Mouse (Mus musculus): Measurements from ENCODE around the gene Gimap1.

The Gimap1 gene

GRCm38 (mm10) chr6:48738961-48739779, at the start of gene Gimap1:
Gene Gimap1 (plus strand): TSS chr6:48739054.
- DNase-seq (ENCODE audit: low spot score in 2 of 2) = no peak

DNA sequence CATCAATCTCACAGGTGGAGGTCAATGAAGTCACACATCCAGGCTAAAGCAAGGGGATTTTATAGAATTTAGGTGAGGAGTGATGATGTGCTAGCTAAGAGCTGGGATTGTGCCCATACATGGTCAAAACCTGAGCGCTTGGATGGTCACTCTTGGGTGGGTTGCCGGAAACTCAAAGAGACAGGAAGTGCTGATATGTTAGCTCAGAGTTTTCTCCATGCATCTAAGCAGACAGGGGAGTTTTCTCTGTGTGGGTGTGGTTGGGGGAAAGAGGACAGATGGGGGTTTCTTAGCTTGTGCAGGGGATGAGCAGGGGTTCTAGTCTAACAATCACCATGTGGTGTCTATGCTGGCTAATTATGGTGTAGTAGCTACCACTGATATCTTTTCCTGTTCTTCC, 49.5 kb upstream of the Gimap1 start:
- no peak for DNase-seq (ENCODE audit: low spot score in 2 of 2)

DNA sequence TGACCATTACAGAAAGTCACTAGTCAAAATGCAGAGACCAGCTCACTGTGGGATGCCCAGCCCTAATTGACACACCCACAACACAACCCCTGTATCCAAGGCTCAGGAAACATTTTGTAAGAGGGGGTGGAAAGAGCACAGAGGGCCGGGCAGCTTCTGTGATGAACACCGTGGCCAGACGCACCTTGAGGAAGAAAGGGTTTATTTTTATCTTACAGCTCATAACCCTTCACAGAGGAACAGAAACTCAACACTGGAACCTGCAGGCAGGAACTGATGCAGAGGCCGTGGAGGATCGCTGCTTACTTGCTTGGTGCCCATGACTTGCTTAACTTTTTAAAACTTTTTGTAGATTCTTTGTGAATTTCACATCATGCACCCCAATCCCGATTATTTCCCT, 45.9 kb upstream of the Gimap1 start:
- no peak for DNase-seq (ENCODE audit: low spot score in 2 of 2)

DNA sequence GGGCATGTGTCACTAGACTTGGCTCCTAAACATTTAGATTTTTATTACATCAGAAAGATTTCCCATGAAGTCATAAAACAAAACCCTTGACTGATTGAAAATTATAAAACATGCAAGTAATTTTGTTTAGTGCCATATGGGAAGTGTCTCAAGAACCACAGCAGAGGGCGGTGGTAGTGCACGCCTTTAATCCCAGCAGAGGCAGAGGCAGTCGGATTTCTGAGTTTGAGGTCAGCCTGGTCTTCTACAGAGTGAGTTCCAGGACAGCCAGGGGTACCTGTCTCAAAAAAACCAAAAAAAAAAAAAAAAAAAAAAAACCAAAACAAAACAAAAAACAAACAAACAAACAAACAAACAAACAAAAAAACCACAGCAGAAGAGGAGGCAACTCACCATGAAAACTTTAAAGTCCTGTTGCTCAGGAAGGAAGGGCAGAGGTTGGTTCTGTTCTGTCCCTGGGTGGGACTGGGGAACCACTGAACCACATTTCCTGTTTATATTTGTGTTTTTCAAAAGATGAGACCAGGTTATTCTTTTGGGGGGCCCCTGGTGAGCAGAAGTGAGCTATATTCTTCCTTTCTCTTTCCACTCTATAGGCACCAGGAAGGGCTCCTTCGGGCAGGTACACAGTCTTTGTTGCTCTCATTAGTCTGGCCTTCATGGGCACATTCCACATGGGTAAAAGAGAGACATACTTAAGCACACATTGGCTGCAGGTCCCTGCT, 41.9 kb upstream of the Gimap1 start:
- DNase-seq (ENCODE audit: low spot score in 2 of 2) = no peak

DNA sequence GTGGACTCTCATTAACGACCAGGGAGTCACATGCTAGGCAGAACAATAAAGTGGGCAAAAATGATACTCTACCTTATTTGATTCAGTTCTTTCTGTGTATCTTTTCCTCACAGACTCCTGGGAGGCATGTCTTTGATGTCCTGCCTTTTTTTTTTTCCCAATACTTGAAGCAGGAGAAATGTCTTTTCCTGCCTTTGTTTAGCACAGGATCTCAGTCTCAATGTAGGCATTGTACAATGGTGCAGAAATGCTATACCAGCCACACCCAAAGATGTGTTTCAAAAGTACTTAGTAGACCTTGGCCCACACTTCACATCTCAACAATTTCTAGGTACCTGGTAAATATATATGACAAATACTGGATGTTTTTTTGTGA, 41.3 kb upstream of the Gimap1 start:
- DNase-seq (ENCODE audit: low spot score in 2 of 2) = no peak

DNA sequence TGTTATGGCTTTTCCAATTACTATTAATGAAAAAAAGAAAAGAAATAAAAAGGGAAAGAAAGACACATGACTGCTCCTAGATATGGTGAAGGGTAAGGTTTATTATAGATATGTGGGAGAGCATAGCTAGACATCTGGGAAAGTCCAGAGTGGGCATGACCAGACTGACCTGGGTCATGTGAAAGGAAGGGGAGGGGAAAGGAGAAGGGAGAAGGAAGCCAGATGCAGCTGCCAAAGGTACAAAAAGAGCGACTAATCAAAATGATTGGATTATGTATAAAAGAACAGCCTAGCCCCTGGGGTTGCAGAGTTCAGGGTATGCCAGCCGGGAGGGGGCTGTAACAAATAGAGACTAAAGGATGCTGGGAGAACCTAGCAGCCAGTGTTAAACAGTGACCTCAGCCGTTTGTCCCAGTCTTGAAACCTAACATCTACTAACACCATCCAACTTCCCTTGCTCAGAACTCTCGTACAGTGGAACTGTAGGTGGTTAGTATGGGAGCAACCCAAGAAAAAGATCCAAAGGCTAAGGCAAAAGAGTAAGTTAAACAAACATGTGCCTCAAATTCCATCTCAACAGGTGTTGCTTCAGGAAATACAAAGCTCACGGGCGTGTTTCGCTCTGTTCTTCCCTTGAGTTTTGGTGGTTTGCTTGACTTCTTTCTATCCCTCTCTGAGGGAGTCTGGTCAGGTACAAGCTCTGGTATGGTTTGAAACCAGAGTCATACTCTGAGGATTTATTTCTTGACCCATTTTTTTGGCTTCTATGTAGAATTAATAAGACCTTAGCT, 40.6 kb upstream of the Gimap1 start:
- DNase-seq (ENCODE audit: low spot score in 2 of 2) = no peak

DNA sequence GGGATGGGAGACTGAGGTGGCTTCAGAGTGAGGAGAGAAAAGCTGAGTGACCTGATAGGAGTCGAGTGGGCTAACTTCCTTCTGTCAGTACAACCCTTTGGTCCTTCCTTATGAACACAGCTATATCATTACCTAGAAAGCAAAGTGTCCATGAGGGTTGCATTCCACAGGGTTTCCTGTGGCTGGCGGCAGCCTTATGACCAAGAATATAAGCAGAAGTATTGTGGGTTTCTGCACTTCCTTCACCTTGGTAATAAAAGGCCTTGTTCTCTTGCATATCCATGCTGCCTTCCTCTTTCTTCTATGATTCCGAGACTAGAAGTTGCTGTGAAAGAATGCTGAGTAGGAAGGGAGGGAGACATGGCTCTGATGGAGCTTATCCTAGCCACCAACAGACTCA, 40.0 kb upstream of the Gimap1 start:
- no peak for DNase-seq (ENCODE audit: low spot score in 2 of 2)

DNA sequence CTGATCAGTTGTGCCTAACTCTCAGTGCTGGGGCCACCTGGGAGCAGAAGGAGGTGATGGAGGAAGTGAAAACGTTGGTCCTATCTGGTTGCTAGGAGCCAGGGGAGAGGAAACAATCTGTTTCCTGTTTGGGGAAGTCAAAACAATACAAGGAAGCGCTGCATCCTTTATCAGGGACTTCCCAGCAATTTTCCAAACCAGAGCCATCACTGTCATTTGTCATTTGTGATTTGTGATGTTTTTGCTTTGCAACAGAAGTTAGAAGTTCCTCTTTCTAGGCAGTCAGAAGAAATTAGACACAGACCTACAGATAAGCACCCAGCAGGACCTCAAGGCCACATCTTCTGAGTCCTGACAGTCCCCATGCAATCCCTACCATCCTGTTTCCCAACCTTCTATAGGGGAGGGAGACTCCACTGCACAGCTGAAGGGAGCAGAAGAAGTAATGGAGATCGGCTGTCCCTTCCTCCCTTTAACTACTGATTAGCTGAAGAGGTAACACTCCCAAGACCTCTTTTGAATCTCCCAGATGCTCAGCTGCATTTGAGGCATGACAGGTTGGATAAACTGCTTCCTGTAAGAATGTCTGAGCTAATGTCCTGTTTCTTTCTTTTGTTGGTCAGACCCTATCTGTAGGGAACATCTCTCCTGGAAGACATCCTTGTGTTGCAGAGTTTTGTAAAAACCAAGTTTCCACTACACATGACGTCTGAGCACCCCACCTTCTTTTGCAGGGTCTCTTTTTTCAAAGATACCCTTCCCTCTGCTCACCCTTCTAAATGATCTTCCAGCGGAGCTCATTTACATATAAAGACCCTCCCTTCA, 38.4 kb upstream of the Gimap1 start:
- no peak for DNase-seq (ENCODE audit: low spot score in 2 of 2)

- DNase-seq (ENCODE audit: low spot score in 2 of 2) = no peak
Measured at GRCm38 (mm10) chr6:48702146-48702545, 36.7 kb upstream of the Gimap1 start.

DNA sequence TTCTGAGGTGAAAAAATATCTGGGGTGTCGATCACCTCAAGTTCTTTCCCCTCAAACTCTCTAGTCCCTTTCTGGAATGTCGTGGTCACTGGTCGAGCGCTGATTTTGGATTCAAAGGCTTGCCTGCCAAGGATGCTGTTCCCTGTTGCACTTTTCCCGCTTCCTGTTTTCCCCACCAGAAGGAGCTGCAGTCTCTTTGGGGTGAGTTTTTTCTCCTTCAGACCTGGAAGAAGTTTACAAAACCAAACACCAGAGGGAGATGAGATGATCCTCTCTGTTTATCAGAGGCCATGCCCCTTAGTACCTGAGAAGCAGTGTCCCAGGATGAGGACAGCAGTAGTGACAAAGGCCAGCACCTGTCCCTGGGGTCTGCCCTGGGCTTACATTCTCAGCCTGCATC, 36.3 kb upstream of the Gimap1 start:
- no peak for DNase-seq (ENCODE audit: low spot score in 2 of 2)

GRCm38 (mm10) chr6:48704146-48704545, 34.7 kb upstream of the Gimap1 start:
- DNase-seq (ENCODE audit: low spot score in 2 of 2) = no peak

DNA sequence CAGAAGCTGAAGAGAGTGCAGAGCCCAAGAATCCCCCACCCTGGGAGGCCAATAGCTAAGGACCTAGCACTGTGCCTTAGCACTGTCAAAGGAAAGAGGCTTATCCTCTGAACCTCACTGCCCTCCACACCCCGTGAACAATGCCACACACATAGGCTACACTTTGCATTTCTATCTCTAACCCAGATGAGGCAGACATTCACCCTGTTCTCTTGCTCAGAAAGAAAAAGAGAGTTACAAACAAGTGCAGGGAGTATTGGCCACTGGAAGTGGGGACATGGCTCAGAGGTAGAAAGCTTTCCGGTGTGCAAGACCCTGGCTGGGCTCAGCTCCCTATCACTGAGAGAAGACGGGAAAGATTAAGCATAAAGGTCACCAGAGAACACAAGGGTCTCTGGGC, 32.7 kb upstream of the Gimap1 start:
- DNase-seq (ENCODE audit: low spot score in 2 of 2) = no peak

DNA sequence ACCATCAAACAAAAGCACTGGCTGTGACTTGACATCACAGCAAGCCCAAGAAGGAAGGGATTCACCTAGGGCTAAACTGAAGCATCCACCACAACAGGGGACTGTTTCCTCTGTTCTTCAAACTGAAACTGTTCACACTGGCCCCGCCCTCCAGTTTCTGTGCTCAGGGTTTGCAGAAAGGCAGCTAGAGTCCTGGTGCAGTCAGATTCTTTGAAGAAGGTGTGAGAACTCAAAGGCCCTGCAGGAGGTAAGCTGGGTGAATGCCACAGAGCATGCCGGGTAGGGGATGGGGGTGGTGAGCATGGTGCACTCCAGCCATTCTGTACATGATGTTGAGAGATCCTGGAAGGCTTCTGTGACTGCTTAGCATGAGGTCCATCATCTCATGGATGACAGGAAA, 20.4 kb upstream of the Gimap1 start, which contains the start of the genes Gm28053 and Gimap7:
Gene Gm28053, plus strand, starts transcription at position 153 of the 400 bp plus-strand sequence.
Gene Gimap7, plus strand, starts transcription at position 167 of the 400 bp plus-strand sequence.
- DNase-seq (ENCODE audit: low spot score in 2 of 2) = peak in 1 of 2 experiments; percentile 30

GRCm38 (mm10) chr6:48720326-48720725, 18.5 kb upstream of the Gimap1 start:
- DNase-seq (ENCODE audit: low spot score in 2 of 2) = peak in 1 of 2 experiments; percentile 54

DNA sequence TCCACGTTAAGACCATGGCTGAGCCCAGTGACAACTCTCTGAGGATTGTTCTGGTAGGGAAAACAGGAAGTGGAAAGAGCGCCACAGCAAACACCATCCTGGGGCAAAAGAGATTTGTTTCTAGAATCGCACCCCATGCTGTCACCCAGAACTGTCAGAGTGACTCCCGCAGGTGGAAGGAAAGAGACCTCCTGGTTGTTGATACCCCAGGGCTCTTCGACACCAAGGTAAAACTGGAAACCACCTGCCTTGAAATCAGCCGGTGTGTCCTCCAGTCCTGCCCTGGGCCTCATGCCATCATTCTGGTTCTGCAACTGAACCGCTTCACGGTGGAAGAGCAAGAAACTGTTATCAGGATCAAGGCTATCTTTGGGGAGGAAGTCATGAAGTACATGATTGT, 15.4 kb upstream of the Gimap1 start:
- DNase-seq (ENCODE audit: low spot score in 2 of 2) = peak in 1 of 2 experiments; percentile 52

DNA sequence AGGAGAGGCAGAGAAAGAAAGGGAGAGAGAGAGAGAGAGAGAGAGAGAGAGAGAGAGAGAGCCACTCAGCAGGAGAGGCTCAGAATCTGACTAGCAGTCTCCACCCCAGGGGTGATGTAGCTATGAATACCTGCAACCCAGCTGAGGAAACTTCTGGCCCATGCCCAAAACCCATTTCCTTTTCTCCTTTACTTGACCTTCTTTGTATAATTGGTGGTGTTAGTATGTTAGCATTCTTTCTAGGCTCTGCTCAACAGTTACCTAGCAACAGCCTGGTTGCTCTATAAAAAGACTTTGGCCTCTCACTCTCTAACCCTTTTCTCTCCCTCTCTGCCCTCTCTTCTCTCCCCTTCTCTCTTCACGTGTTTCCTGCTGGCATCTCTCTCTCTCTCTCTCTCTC, 13.4 kb upstream of the Gimap1 start:
- DNase-seq (ENCODE audit: low spot score in 2 of 2) = no peak

- DNase-seq (ENCODE audit: low spot score in 2 of 2) = no peak
Measured at GRCm38 (mm10) chr6:48727761-48728160, 11.1 kb upstream of the Gimap1 start.

GRCm38 (mm10) chr6:48732864-48733304, 6.0 kb upstream of the Gimap1 start:
- no peak for DNase-seq (ENCODE audit: low spot score in 2 of 2)

DNA sequence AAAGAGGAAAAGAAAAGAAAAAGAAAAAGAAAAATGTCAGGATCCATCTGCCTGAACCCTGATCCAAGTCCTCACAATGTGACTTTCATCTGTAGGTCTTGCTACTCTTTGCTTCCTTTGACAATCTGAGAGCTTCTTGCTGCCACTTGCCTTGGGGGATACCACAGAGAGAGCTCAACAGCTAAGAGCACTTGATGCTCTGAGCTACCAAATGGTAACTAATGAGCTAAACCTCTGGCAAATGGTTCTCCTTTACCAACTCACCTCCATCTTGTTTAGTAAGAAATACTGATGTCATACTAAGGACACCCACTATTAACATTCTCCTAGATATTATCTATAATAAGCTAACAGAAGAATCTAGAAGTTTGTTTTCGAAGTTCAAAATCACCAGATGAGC, 5.2 kb upstream of the Gimap1 start:
- no peak for DNase-seq (ENCODE audit: low spot score in 2 of 2)

GRCm38 (mm10) chr6:48737053-48737452, 1.8 kb upstream of the Gimap1 start:
- no peak for DNase-seq (ENCODE audit: low spot score in 2 of 2)

DNA sequence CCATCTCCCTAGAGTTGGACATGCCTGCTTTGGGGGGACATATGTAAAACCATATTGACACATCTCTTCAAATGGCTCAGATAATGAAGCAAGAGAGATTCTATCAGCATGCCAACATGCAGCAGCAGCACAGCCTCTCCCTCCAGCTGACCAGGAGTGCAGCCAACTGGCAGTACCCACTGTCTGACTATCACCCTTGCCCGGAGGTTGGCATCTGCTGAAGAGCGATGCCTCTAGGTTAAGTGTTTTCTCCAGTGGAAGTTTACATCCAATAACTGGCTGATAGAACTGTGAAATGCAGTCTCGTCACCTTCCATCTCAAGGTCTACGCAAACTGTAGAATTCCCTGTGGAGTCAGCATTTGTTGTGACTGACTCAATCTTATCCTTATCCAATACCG, 1.2 kb upstream of the Gimap1 start:
- no peak for DNase-seq (ENCODE audit: low spot score in 2 of 2)

GRCm38 (mm10) chr6:48739780-48740055, 864 bp downstream of the Gimap1 start:
- DNase-seq (ENCODE audit: low spot score in 2 of 2) = no peak
